Mouse (Mus musculus) E14TG2a.4 (cell line): ENCODE measurements at regions not wholly inside any gene's neighbourhood (a gene's known extent, or its start where the extent isn't known, plus 50 kb on each side); places are given as distances from the start of the nearest gene placed in this dataset.

Experiments
- H3K27me3 ChIP-seq: 2 replicates; pipeline ENCODE4 v1.6.1; 2014; ENCODE audit warnings: low read length, control low read depth; ENCODE audit not compliant: insufficient read depth
- H3K36me3 ChIP-seq: 2 replicates; pipeline ENCODE4 v1.6.1; 2014; ENCODE audit warnings: low read length, control low read depth; ENCODE audit not compliant: insufficient read depth
- H3K4me1 ChIP-seq: replicated peaks from 2 replicates; pipeline ENCODE4 v1.6.1; 2014; ENCODE audit warnings: low read depth, low read length, control low read depth
- H3K4me3 ChIP-seq: replicated peaks from 2 replicates; pipeline ENCODE4 v1.5.1; 2014; ENCODE audit warnings: mild to moderate bottlenecking, low read length
- H3K9me3 ChIP-seq: 2 replicates; pipeline ENCODE4 v1.6.1; 2014; ENCODE audit warnings: low read length, control low read depth
- CTCF ChIP-seq: conservative IDR thresholded peaks from 2 replicates; pipeline ENCODE4 v1.5.1; 2014; ENCODE audit warnings: low read length
- NANOG ChIP-seq: IDR thresholded peaks from 2 replicates; pipeline ENCODE4 v1.6.1; 2014; ENCODE audit warnings: borderline replicate concordance, low read length, mixed read lengths
- POU5F1 ChIP-seq: IDR thresholded peaks from 2 replicates; pipeline ENCODE4 v1.6.1; 2014; ENCODE audit warnings: low read length, borderline replicate concordance

- no peak for TF ChIP-seq POU5F1
- TF ChIP-seq CTCF: no peak
- no peak for TF ChIP-seq NANOG
- H3K4me3 ChIP-seq: no peak overlapping the region
Observed at GRCm38 (mm10) chr15:96772701-96773100, 73.2 kb upstream of the Slc38a2 start.

GRCm38 (mm10) chr15:96770786-96771185 lies 71.3 kb upstream of the Slc38a2 start:
- no peaks in the 10 kb centered on the region for H3K9me3 ChIP-seq
- peaks cover 31% of the 10 kb centered on the region for H3K4me1 ChIP-seq
- no peaks in the 10 kb centered on the region for H3K36me3 ChIP-seq
- H3K4me3 ChIP-seq: no peak overlapping the region
- peaks cover 46% of the 10 kb centered on the region for H3K27me3 ChIP-seq
- TF ChIP-seq NANOG (no peak), CTCF (no peak), POU5F1 (no peak)

More at GRCm38 (mm10) chr15:96772701-96773100, 73.2 kb upstream of the Slc38a2 start:
- Histone ChIP-seq H3K9me3 (no peaks in the 10 kb centered on the region), H3K4me1 (peaks cover 22% of the 10 kb centered on the region), H3K27me3 (peaks cover 29% of the 10 kb centered on the region), H3K36me3 (no peaks in the 10 kb centered on the region)

- no peak overlapping the region for H3K4me3 ChIP-seq
- no peaks in the 10 kb centered on the region for H3K9me3 ChIP-seq
- TF ChIP-seq CTCF (no peak), NANOG (no peak), POU5F1 (no peak)
- peaks cover 46% of the 10 kb centered on the region for H3K27me3 ChIP-seq
- H3K4me1 ChIP-seq: peaks cover 31% of the 10 kb centered on the region
- H3K36me3 ChIP-seq: no peaks in the 10 kb centered on the region
Observed at GRCm38 (mm10) chr15:96770299-96770698, 70.8 kb upstream of the Slc38a2 start.

GRCm38 (mm10) chr15:96769751-96770150 lies 70.2 kb upstream of the Slc38a2 start:
- Histone ChIP-seq H3K27me3 (peaks cover 46% of the 10 kb centered on the region), H3K4me3 (no peak overlapping the region), H3K9me3 (no peaks in the 10 kb centered on the region), H3K36me3 (no peaks in the 10 kb centered on the region), H3K4me1 (peaks cover 31% of the 10 kb centered on the region)
- TF ChIP-seq NANOG: no peak
- no peak for TF ChIP-seq CTCF

- no peaks in the 10 kb centered on the region for H3K9me3 ChIP-seq
- H3K27me3 ChIP-seq: peaks cover 46% of the 10 kb centered on the region
Observed at GRCm38 (mm10) chr15:96768301-96768993, 68.9 kb upstream of the Slc38a2 start.

GRCm38 (mm10) chr15:96767188-96767587 lies 67.7 kb upstream of the Slc38a2 start:
- Histone ChIP-seq H3K36me3 (no peaks in the 10 kb centered on the region), H3K4me3 (peak overlapping the region; percentile 64), H3K27me3 (peaks cover 42% of the 10 kb centered on the region), H3K9me3 (no peaks in the 10 kb centered on the region), H3K4me1 (peaks cover 31% of the 10 kb centered on the region)
- TF ChIP-seq CTCF (no peak), POU5F1 (no peak), NANOG (no peak)

More at GRCm38 (mm10) chr15:96768301-96768993, 68.9 kb upstream of the Slc38a2 start:
- peaks cover 31% of the 10 kb centered on the region for H3K4me1 ChIP-seq
- H3K4me3 ChIP-seq: peak overlapping the region; percentile 27; the same call in 1 of the 2 replicates
- TF ChIP-seq POU5F1 (no peak), NANOG (no peak), CTCF (no peak)
- H3K36me3 ChIP-seq: no peaks in the 10 kb centered on the region

GRCm38 (mm10) chr15:96766238-96766637 lies 66.7 kb upstream of the Slc38a2 start:
- no peaks in the 10 kb centered on the region for H3K9me3 ChIP-seq
- no peak for TF ChIP-seq NANOG
- no peak for TF ChIP-seq CTCF
- no peak for TF ChIP-seq POU5F1
- H3K4me1 ChIP-seq: peaks cover 31% of the 10 kb centered on the region
- H3K4me3 ChIP-seq: peak overlapping the region; percentile 64; the same call in 1 of the 2 replicates
- H3K36me3 ChIP-seq: no peaks in the 10 kb centered on the region
- H3K27me3 ChIP-seq: peaks cover 40% of the 10 kb centered on the region

GRCm38 (mm10) chr15:96763611-96764010 lies 64.1 kb upstream of the Slc38a2 start:
- H3K4me3 ChIP-seq: no peak overlapping the region
- H3K9me3 ChIP-seq: no peaks in the 10 kb centered on the region
- H3K4me1 ChIP-seq: peaks cover 19% of the 10 kb centered on the region
- H3K36me3 ChIP-seq: no peaks in the 10 kb centered on the region
- peaks cover 26% of the 10 kb centered on the region for H3K27me3 ChIP-seq
- no peak for TF ChIP-seq NANOG
- no peak for TF ChIP-seq POU5F1
- no peak for TF ChIP-seq CTCF
